Mouse (Mus musculus): Measurements from ENCODE around the gene March1. TPM values are rescaled to one million over a fixed set of nuclear protein-coding genes. Genes with fewer than 3 reads are reported as not detected.
A peak's percentile ranks its signal among the peaks of the same experiment; 100 is the strongest.

Gene March1
- polyA plus RNA-seq, 1 experiment from 2014 or later, result 1.1 TPM

GRCm38 (mm10) chr8:66383694-66384373 is 766.1 kb downstream of the March1 start:
- ATAC-seq (ENCODE audit: low read depth), result no peak
- no peaks in the 10 kb centered on the region for H3K36me3 ChIP-seq (ENCODE audit: control insufficient read depth, insufficient read depth)
- no peaks in the 10 kb centered on the region for H3K27me3 ChIP-seq (ENCODE audit: control insufficient read depth, insufficient read depth, low read depth, low read length)
- H3K4me2 ChIP-seq (ENCODE audit: low read depth, low read length), result no peak overlapping the region
- no peak overlapping the region for H3K4me3 ChIP-seq (ENCODE audit: low read depth, low read length)
- WGBS (ENCODE audit: insufficient replicate concordance), result 54% methylated on average over 4 of the region's 4 CpGs
- H3K9me3 ChIP-seq (replicated peaks; ENCODE audit: control insufficient read depth, low read length), result no peaks in the 10 kb centered on the region
- H3K9ac ChIP-seq (ENCODE audit: low read depth, low read length), result no peak overlapping the region
- no peaks in the 10 kb centered on the region for H3K4me1 ChIP-seq (ENCODE audit: control insufficient read depth, low read depth, low read length)
- no peak overlapping the region for H3K27ac ChIP-seq (ENCODE audit: low read length)

DNA sequence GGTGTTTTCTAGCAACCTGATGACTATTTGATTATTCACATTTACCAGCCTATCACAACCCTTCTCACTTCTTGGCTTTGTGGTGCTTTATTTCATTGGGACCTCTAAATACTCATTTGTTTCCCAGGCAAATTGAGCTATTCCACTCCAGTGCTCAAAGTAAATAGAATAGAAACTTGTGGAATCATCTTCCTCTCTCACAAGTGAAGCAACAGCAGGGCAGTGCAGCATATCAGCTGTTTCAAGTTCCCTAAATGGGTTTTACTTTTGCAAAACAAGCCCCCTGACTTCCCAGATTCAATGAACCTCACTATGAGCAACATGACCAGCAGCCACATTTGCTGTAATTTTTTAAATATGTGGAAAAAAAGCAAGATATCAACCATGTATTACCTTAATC is 768.3 kb downstream of the March1 start:
- Histone ChIP-seq H3K4me2 (ENCODE audit: low read depth, low read length) (no peak overlapping the region), H3K4me3 (ENCODE audit: low read depth, low read length) (peak overlapping the region; percentile 26), H3K27ac (ENCODE audit: low read length) (no peak overlapping the region), H3K4me1 (ENCODE audit: control insufficient read depth, low read depth, low read length) (no peaks in the 10 kb centered on the region), H3K9ac (ENCODE audit: low read depth, low read length) (no peak overlapping the region), H3K36me3 (ENCODE audit: control insufficient read depth, insufficient read depth) (no peaks in the 10 kb centered on the region), H3K9me3 (replicated peaks; ENCODE audit: control insufficient read depth, low read length) (no peaks in the 10 kb centered on the region), H3K27me3 (ENCODE audit: control insufficient read depth, insufficient read depth, low read depth, low read length) (no peaks in the 10 kb centered on the region)
- no peak for ATAC-seq (ENCODE audit: low read depth)

DNA sequence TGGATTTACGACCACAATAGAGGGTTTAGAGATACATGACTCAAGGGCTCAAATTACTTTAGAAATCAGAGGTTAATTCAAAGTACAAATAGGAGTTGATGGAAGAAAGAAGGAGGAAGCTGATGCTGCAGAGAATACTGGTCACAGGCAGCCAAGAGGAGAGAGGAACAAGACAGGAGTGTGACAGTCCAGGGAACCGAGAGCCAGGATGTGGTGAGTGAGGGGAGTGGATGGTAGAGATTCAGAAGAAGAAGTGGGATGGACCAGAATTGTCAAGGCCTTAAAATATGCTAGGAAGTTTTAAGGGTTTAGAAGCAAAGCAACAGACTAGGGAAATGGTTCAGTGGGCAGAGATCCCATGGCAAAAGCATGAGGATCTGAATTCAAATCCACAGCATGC is 771.0 kb downstream of the March1 start:
- H3K4me3 ChIP-seq (ENCODE audit: low read depth, low read length), result 0 out of 2 replicates have a peak overlapping the region, but pooled peaks have one; percentile 2
- 44% methylated on average over 2 of the region's 2 CpGs for WGBS (ENCODE audit: insufficient replicate concordance)
- no peaks in the 10 kb centered on the region for H3K36me3 ChIP-seq (ENCODE audit: control insufficient read depth, insufficient read depth)
- H3K9me3 ChIP-seq (replicated peaks; ENCODE audit: control insufficient read depth, low read length), result no peaks in the 10 kb centered on the region
- H3K27ac ChIP-seq (ENCODE audit: low read length), result no peak overlapping the region
- no peaks in the 10 kb centered on the region for H3K4me1 ChIP-seq (ENCODE audit: control insufficient read depth, low read depth, low read length)
- no peak overlapping the region for H3K9ac ChIP-seq (ENCODE audit: low read depth, low read length)
- no peak overlapping the region; the same call in 1 of the 2 replicates for H3K4me2 ChIP-seq (ENCODE audit: low read depth, low read length)
- no peaks in the 10 kb centered on the region for H3K27me3 ChIP-seq (ENCODE audit: control insufficient read depth, insufficient read depth, low read depth, low read length)
- ATAC-seq (ENCODE audit: low read depth), result no peak

DNA sequence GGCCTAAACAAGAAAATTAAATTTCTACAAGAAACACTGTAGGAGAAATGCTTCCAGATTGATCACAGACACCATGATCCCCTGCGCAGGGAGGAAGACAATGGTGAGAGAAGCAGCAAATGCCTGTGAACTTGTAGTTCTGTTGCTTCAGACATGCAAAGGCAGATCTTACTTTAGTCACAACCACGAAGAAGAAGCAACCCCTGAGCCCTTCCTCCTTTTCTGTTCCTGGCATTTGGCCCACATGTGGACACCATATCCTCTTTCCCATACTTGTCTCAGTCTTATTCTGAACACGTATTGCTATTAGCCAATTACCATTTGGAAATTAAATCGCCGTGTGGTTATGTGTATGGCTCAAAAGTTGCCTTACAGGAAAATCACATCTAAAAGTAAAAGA is 773.9 kb downstream of the March1 start:
- no peaks in the 10 kb centered on the region for H3K36me3 ChIP-seq (ENCODE audit: control insufficient read depth, insufficient read depth)
- WGBS (ENCODE audit: insufficient replicate concordance), result 53% methylated on average over 5 of the region's 5 CpGs
- ATAC-seq (ENCODE audit: low read depth), result no peak
- no peak overlapping the region for H3K27ac ChIP-seq (ENCODE audit: low read length)
- H3K4me1 ChIP-seq (ENCODE audit: control insufficient read depth, low read depth, low read length), result no peaks in the 10 kb centered on the region
- H3K27me3 ChIP-seq (ENCODE audit: control insufficient read depth, insufficient read depth, low read depth, low read length), result no peaks in the 10 kb centered on the region
- no peaks in the 10 kb centered on the region for H3K9me3 ChIP-seq (replicated peaks; ENCODE audit: control insufficient read depth, low read length)
- no peak overlapping the region for H3K9ac ChIP-seq (ENCODE audit: low read depth, low read length)
- no peak overlapping the region for H3K4me2 ChIP-seq (ENCODE audit: low read depth, low read length)
- H3K4me3 ChIP-seq (ENCODE audit: low read depth, low read length), result no peak overlapping the region

DNA sequence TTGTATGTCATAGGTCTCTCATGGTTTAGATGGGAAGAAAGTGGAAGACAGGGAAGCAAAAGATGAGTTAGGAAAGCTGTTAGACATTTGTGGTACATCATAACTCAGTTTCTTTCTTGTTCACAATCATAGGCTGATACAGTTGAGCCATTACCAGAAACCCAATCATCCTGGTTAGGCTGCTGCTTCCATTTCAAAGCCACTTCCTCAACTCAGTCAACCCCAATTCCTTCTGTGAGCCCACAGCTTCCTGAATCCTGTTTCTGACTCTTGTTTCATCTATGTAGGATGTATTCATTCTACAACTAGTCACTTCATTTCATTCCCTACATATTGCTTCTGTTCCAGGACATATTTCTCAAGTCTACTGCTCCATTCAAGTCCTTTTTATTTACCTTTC is 775.2 kb downstream of the March1 start:
- no peak for ATAC-seq (ENCODE audit: low read depth)
- Histone ChIP-seq H3K27me3 (ENCODE audit: control insufficient read depth, insufficient read depth, low read depth, low read length) (no peaks in the 10 kb centered on the region), H3K4me3 (ENCODE audit: low read depth, low read length) (no peak overlapping the region), H3K9ac (ENCODE audit: low read depth, low read length) (no peak overlapping the region), H3K4me1 (ENCODE audit: control insufficient read depth, low read depth, low read length) (no peaks in the 10 kb centered on the region), H3K36me3 (ENCODE audit: control insufficient read depth, insufficient read depth) (no peaks in the 10 kb centered on the region), H3K4me2 (ENCODE audit: low read depth, low read length) (no peak overlapping the region), H3K27ac (ENCODE audit: low read length) (no peak overlapping the region), H3K9me3 (replicated peaks; ENCODE audit: control insufficient read depth, low read length) (no peaks in the 10 kb centered on the region)

GRCm38 (mm10) chr8:66394148-66394547 is 776.4 kb downstream of the March1 start:
- no peaks in the 10 kb centered on the region for H3K36me3 ChIP-seq (ENCODE audit: control insufficient read depth, insufficient read depth)

GRCm38 (mm10) chr8:66397811-66398210 is 780.1 kb downstream of the March1 start:
- Histone ChIP-seq H3K4me2 (ENCODE audit: low read depth, low read length) (no peak overlapping the region), H3K9me3 (replicated peaks; ENCODE audit: control insufficient read depth, low read length) (no peaks in the 10 kb centered on the region), H3K27ac (ENCODE audit: low read length) (no peak overlapping the region), H3K36me3 (ENCODE audit: control insufficient read depth, insufficient read depth) (no peaks in the 10 kb centered on the region), H3K4me1 (ENCODE audit: control insufficient read depth, low read depth, low read length) (no peaks in the 10 kb centered on the region), H3K4me3 (ENCODE audit: low read depth, low read length) (no peak overlapping the region), H3K9ac (ENCODE audit: low read depth, low read length) (no peak overlapping the region), H3K27me3 (ENCODE audit: control insufficient read depth, insufficient read depth, low read depth, low read length) (no peaks in the 10 kb centered on the region)
- no peak for ATAC-seq (ENCODE audit: low read depth)

More at GRCm38 (mm10) chr8:66394148-66394547, 776.4 kb downstream of the March1 start:
- Histone ChIP-seq H3K9me3 (replicated peaks; ENCODE audit: control insufficient read depth, low read length) (no peaks in the 10 kb centered on the region), H3K4me2 (ENCODE audit: low read depth, low read length) (no peak overlapping the region), H3K27ac (ENCODE audit: low read length) (no peak overlapping the region), H3K4me1 (ENCODE audit: control insufficient read depth, low read depth, low read length) (no peaks in the 10 kb centered on the region), H3K9ac (ENCODE audit: low read depth, low read length) (no peak overlapping the region), H3K27me3 (ENCODE audit: control insufficient read depth, insufficient read depth, low read depth, low read length) (no peaks in the 10 kb centered on the region), H3K4me3 (ENCODE audit: low read depth, low read length) (no peak overlapping the region)
- WGBS (ENCODE audit: insufficient replicate concordance), result 53% methylated on average over 3 of the region's 3 CpGs
- peak; percentile 35; the same call in 1 of the 2 replicates for ATAC-seq (ENCODE audit: low read depth)

DNA sequence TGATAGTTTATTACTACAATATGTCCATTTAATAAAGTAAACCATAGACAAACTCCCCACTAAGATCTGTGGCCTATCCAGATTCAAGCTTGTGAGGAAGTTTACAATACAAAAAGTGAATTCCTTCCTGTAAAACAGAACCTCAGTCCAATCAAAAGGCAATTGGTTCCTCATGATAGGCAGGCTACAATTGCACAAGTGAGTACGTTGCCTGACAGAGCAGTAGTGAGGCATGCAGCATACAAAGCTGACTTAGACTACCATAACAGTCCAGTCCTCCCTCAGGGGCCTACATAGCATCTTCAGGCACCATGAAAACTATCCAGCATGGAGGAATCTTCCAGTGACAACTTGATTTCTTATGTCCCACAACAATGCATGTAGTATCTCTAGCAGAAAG is 782.4 kb downstream of the March1 start:
- no peaks in the 10 kb centered on the region for H3K36me3 ChIP-seq (ENCODE audit: control insufficient read depth, insufficient read depth)
- H3K4me2 ChIP-seq (ENCODE audit: low read depth, low read length), result no peak overlapping the region
- no peak overlapping the region for H3K9ac ChIP-seq (ENCODE audit: low read depth, low read length)
- no peaks in the 10 kb centered on the region for H3K27me3 ChIP-seq (ENCODE audit: control insufficient read depth, insufficient read depth, low read depth, low read length)
- WGBS (ENCODE audit: insufficient replicate concordance), result 56% methylated on average over 1 of the region's 1 CpGs
- no peaks in the 10 kb centered on the region for H3K9me3 ChIP-seq (replicated peaks; ENCODE audit: control insufficient read depth, low read length)
- no peak overlapping the region for H3K27ac ChIP-seq (ENCODE audit: low read length)
- no peak for ATAC-seq (ENCODE audit: low read depth)
- H3K4me1 ChIP-seq (ENCODE audit: control insufficient read depth, low read depth, low read length), result no peaks in the 10 kb centered on the region
- no peak overlapping the region for H3K4me3 ChIP-seq (ENCODE audit: low read depth, low read length)

DNA sequence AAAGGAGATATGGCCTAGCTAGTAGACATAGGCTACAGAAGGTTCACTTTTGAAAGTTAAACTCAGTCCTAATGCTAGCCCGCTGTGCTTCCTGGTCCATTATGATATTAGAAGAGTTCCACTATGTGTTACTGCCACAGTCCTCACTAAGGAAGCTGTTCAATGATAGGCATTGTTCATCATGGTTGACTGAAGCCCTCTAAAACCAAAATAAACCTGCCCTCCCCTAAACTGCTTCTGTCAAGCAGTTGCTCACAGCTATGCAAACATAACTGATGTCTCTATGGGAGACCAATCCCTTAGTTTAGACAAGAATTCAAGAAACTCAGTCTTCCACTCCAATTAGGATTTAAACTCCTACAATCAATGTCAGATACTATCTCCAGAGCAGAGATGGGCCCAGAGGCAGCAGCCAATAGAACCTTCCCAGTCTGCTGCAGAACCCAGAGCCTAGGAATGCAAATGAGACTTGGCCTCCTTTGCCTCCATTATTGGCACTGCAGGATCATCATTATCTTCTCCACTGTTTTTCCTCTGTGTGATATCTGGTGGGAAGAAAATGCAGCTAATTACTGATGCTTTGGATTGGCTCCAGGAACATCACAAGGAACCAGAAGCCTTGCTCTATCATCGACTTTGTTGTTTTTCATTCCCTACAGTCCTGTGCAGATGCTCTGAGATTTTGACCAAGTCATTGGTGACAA is 787.2 kb downstream of the March1 start:
- ATAC-seq (ENCODE audit: low read depth), result no peak
- no peaks in the 10 kb centered on the region for H3K27me3 ChIP-seq (ENCODE audit: control insufficient read depth, insufficient read depth, low read depth, low read length)
- H3K4me3 ChIP-seq (ENCODE audit: low read depth, low read length), result no peak overlapping the region
- H3K4me1 ChIP-seq (ENCODE audit: control insufficient read depth, low read depth, low read length), result no peaks in the 10 kb centered on the region
- H3K9me3 ChIP-seq (replicated peaks; ENCODE audit: control insufficient read depth, low read length), result no peaks in the 10 kb centered on the region
- H3K9ac ChIP-seq (ENCODE audit: low read depth, low read length), result no peak overlapping the region
- WGBS (ENCODE audit: insufficient replicate concordance), result 65% methylated on average over 2 of the region's 2 CpGs
- no peak overlapping the region for H3K4me2 ChIP-seq (ENCODE audit: low read depth, low read length)
- H3K36me3 ChIP-seq (ENCODE audit: control insufficient read depth, insufficient read depth), result no peaks in the 10 kb centered on the region
- H3K27ac ChIP-seq (ENCODE audit: low read length), result no peak overlapping the region
